Mouse (Mus musculus): ENCODE measurements around the gene Hils1.

The Hils1 gene

GRCm38 (mm10) chr11:94967419-94967818, at the start of gene Hils1:
Hils1 (plus strand) TSS chr11:94967593.
- no peak for DNase-seq

- no peak for DNase-seq
These were observed 49.7 kb upstream of the Hils1 start for GRCm38 (mm10) chr11:94917717-94918116.

GRCm38 (mm10) chr11:94920996-94921401, 46.4 kb upstream of the Hils1 start:
- DNase-seq: no peak

DNA sequence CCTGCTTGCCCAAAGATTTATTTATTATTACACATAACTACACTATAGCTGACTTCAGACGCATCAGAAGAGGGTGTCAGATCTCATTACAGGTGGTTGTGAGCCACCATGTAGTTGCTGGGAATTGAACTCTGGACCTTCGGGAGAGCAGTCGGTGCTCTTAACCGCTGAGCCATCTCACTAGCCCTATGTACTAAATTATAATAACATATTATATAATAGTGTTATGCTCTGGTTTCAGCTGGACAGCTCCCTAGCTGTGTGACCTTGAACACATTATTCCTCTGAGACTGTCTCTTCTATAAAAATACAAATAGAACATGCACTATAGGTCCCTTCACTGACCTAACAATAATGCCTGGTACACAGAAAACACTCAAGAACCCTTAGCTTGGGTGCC, 42.4 kb upstream of the Hils1 start:
- no peak for DNase-seq

DNA sequence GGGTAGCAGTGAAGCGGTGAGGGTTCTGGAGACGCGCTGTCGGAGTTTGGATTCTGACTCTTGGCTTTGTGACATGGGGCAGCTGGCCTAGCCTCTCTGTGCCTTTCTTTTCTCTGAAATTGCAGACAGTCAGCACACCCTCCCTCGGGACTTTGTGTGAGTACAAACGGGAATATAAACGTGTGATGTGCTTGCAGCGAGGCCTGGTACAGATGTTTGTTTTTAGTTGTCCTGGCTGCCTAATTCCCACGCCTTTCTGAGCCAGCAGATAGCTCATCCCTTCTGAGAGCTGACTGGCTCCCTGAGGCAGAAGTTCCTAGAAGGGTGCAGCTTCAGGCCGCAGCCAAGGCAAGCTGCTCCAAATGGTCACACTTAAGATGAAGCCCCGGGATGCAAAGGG, 41.0 kb upstream of the Hils1 start:
- no peak for DNase-seq

GRCm38 (mm10) chr11:94927771-94928291, 39.6 kb upstream of the Hils1 start:
- DNase-seq: no peak

DNA sequence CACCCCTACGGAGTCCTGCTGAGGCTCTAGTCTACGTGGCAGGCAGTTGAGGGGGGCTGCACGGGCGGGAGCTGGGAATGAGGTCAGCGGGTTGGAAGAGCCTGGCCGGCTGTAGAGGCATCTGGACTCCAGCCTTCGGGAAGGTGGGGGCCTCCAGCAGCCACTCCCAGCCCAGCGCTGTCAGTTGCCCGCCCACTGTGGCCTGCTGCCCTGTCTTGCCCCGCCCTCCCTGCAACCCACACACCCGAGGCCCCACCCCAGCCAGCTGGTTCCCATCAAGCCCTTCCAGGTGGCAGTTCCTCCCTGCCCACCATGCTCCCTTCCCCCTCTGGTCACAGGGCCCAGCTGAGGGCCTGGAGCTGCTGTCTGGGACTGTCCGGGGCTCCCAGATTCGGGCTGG, 38.6 kb upstream of the Hils1 start:
- no peak for DNase-seq

DNA sequence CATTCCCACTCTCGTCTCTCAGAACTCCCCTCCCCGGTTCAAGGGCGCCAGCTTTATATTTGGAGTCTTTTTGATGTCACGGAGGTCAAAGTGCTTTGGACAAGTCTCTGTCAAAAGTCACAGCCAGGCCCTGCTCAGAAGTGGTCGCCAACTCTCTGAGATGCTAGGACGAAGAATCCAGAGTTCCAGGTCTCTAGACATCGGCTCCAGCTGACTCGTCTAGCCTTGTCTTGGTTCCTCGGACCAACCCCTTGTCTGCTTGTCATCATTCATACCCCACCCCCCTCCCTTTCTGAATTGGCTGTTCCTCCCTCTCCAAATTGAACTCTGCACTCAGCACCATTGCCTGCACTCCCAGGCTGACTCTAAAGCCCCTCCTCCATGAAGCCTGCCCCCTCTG, 37.8 kb upstream of the Hils1 start:
- DNase-seq: no peak

DNA sequence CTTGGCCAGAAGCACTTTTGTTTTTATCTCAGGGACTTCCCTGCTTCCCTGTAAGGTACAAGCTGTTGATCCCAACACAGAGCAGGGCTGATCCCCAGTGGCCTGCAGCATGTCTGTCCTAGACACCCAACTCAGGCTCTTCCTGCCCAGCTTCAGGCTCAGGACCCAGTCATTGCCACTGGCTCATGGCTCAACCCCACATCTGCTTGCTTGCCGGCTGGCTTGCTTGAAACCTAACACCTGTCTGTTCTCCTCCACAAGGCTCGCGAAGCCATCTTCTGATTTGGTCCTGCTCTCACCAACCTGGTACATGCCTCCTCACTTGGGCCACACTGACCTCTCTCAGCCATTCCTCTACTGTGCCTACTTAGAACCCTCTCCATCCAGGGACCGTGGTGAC, 37.2 kb upstream of the Hils1 start:
- no peak for DNase-seq

DNA sequence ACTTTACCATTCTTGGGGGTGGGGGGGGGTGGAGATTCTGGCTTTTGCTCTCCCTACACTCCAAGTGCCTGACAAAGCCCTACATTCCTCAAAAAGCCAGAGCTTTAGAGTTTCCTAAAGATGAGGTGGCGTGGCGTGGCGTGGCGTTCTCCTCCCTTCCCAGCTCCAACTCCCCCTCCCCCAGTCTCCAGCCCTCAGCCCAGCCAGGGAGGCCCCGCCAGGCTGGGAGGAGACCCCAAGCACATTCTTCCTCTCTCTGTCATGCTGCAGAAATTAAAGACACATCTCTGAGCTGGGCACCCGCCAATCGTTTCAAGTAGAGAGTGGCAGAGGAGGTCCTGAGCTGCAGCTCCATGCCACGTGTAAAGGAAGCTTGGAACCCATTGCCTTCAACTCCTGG, 33.8 kb upstream of the Hils1 start:
- no peak for DNase-seq

- DNase-seq: no peak
These were observed 32.9 kb upstream of the Hils1 start for GRCm38 (mm10) chr11:94934526-94934925.

- no peak for DNase-seq
These were observed 31.3 kb upstream of the Hils1 start, which contains the start of gene Col1a1 for GRCm38 (mm10) chr11:94936045-94936444. Col1a1 (plus strand) TSS chr11:94936224.

GRCm38 (mm10) chr11:94936851-94937295, 30.5 kb upstream of the Hils1 start:
- peak; percentile 84 for DNase-seq

- no peak for DNase-seq
These were observed 30.0 kb upstream of the Hils1 start for GRCm38 (mm10) chr11:94937335-94937781.

- no peak for DNase-seq
These were observed 29.6 kb upstream of the Hils1 start for GRCm38 (mm10) chr11:94937787-94938186.

GRCm38 (mm10) chr11:94938296-94938695, 29.1 kb upstream of the Hils1 start:
- DNase-seq: no peak

DNA sequence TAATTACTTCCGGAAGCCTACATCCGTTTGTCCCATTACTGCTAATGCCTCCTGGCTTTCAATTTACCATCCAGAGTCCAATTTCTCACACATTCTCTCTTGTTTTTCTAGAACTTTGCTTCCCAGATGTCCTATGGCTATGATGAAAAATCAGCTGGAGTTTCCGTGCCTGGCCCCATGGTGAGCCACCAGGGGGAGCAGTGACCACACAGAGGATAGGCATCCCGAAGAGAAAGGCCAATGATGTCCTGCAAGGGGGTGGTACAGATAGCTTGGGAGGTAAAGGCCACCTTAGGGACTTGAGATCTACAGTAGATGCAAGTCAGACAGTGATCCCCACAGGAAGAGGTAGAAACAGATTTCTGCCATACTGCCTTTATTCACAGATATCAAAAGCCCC, 28.1 kb upstream of the Hils1 start:
- DNase-seq: peak; percentile 61

GRCm38 (mm10) chr11:94941121-94941520, 26.3 kb upstream of the Hils1 start:
- DNase-seq: no peak

DNA sequence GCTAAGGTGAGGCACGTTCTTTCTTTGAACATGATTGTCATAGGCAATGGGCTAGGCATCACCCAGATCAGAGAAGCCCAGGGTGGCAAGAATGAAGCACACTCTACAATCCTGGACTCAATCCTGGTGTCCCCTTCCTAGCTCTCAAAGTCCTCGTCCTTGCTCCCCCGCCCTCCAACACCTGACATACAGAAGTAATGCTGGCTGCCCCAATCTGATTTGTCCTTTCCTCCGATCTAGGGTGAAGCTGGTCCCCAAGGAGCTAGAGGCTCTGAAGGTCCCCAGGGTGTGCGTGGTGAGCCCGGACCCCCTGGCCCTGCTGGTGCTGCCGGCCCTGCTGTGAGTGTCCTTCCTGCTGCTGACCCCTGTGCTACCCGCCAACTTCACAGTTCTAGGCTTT, 25.6 kb upstream of the Hils1 start:
- DNase-seq: no peak

DNA sequence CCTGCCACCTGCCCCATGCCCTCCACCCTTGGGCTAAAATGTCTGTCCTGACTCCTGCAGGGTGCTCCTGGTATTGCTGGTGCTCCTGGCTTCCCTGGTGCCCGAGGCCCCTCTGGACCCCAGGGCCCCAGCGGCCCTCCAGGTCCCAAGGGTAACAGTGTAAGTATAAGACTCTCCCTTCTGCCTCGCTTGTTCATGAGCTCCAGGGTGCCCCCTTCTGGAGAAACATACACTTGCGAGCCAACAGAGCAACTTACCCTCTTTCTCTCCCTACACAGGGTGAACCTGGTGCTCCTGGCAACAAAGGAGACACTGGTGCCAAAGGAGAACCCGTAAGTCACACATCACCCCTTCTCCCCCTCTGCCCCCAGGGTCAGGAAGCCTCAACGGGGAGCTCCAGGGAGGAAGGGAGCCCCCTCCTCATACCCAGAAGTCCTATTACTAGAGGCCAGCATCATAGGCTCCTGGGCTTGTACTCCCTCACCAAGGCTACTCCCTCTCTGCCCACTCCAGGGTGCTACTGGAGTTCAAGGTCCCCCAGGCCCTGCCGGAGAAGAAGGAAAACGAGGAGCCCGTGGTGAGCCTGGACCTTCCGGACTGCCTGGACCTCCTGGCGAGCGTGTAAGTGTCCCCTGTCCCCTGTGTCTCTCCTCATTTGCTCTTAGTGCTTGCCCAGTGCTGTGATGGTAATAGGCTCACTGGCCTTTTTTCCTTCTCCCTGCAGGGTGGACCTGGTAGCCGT, 24.9 kb upstream of the Hils1 start:
- DNase-seq: peak; percentile 41

DNA sequence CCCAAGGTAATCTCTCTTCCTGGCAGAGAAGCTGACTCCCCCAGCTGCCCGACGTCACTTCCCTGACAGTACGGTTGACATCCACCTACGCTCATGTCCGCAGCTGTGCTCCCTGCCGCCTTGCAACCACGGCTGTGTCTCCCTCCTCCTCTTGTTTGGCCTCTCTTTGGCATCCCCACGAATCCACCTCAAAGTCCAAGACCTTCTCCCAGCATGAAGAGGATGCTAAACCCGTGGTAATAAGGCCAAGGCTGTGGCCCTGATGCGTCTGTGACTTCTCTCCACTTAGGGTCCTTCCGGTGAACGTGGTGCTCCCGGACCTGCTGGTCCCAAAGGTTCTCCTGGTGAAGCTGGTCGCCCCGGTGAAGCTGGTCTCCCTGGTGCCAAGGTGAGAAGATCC, 24.3 kb upstream of the Hils1 start:
- no peak for DNase-seq

- no peak for DNase-seq
These were observed 23.1 kb upstream of the Hils1 start for GRCm38 (mm10) chr11:94944295-94944694.

DNA sequence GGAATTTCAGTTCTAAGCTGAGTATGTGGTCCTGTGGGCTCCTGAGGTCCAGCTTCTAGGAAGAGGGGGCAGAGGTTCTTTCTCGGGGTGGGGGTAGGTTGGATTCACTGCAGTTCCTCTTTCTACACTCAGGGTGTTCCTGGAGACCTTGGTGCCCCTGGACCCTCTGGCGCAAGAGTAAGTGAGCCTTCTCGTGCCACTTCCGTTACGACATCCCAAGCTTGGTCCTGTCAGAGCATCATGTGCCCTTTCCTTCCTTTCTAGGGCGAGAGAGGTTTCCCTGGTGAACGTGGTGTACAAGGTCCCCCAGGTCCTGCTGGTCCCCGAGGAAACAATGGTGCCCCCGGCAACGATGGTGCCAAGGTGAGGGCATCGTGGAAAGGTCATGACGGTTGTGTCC, 22.2 kb upstream of the Hils1 start:
- no peak for DNase-seq

- no peak for DNase-seq
These were observed 15.2 kb upstream of the Hils1 start for GRCm38 (mm10) chr11:94952169-94952568.

GRCm38 (mm10) chr11:94955103-94955502, 12.3 kb upstream of the Hils1 start:
- no peak for DNase-seq
